Mouse (Mus musculus) CH12.LX (cell line): ENCODE data around the gene Foxred2.

Experiments
- BHLHE40 ChIP-seq: IDR thresholded peaks from 2 replicates; pipeline ENCODE4 v1.6.1; 2011; ENCODE audit warnings: mild to moderate bottlenecking, low read depth, low read length, improper control_type of control experiment
- CTCF ChIP-seq, 2 experiments: IDR thresholded peaks in 1 of 2; conservative IDR thresholded peaks in 1 of 2; 2 replicates each; pipeline ENCODE4 v1.5.1; 2011 to 2012; ENCODE audit warnings: low read depth in 2 of 2, low read length in 2 of 2, improper control_type of control experiment in 1 of 2, inconsistent platforms in 1 of 2, mild to moderate bottlenecking in 1 of 2, moderate library complexity in 1 of 2
- ELF1 ChIP-seq: IDR thresholded peaks from 2 replicates; pipeline ENCODE4 v1.6.1; 2014; ENCODE audit warnings: low read depth, mild to moderate bottlenecking, inconsistent platforms, low read length, improper control_type of control experiment
- EP300 ChIP-seq: IDR thresholded peaks from 2 replicates; pipeline ENCODE4 v1.6.1; 2011; ENCODE audit warnings: low read length, improper control_type of control experiment
- IRF4 ChIP-seq: IDR thresholded peaks from 2 replicates; pipeline ENCODE4 v1.6.1; 2014; ENCODE audit warnings: low read depth, mild to moderate bottlenecking, inconsistent platforms, low read length, improper control_type of control experiment
- MAX ChIP-seq: IDR thresholded peaks from 2 replicates; pipeline ENCODE4 v1.6.1; 2011; ENCODE audit warnings: low read length, improper control_type of control experiment
- POLR2A ChIP-seq: IDR thresholded peaks from 2 replicates; pipeline ENCODE4 v1.6.1; 2011; ENCODE audit warnings: low read depth, mild to moderate bottlenecking, improper control_type of control experiment, low read length
- POLR2AphosphoS2 ChIP-seq: IDR thresholded peaks from 2 replicates; pipeline ENCODE4 v1.6.1; 2011; ENCODE audit warnings: low read depth, low read length, improper control_type of control experiment
- RCOR1 ChIP-seq: conservative IDR thresholded peaks from 2 replicates; pipeline ENCODE4 v1.6.1; 2012; ENCODE audit warnings: low read depth, mild to moderate bottlenecking, inconsistent platforms, low read length, improper control_type of control experiment
- TBP ChIP-seq: conservative IDR thresholded peaks from 2 replicates; pipeline ENCODE4 v1.6.1; 2011; ENCODE audit warnings: low read depth, low read length, improper control_type of control experiment
- ZKSCAN1 ChIP-seq: IDR thresholded peaks from 2 replicates; pipeline ENCODE4 v1.6.1; 2012; ENCODE audit warnings: low read depth, inconsistent platforms, low read length, improper control_type of control experiment, borderline replicate concordance

DNA sequence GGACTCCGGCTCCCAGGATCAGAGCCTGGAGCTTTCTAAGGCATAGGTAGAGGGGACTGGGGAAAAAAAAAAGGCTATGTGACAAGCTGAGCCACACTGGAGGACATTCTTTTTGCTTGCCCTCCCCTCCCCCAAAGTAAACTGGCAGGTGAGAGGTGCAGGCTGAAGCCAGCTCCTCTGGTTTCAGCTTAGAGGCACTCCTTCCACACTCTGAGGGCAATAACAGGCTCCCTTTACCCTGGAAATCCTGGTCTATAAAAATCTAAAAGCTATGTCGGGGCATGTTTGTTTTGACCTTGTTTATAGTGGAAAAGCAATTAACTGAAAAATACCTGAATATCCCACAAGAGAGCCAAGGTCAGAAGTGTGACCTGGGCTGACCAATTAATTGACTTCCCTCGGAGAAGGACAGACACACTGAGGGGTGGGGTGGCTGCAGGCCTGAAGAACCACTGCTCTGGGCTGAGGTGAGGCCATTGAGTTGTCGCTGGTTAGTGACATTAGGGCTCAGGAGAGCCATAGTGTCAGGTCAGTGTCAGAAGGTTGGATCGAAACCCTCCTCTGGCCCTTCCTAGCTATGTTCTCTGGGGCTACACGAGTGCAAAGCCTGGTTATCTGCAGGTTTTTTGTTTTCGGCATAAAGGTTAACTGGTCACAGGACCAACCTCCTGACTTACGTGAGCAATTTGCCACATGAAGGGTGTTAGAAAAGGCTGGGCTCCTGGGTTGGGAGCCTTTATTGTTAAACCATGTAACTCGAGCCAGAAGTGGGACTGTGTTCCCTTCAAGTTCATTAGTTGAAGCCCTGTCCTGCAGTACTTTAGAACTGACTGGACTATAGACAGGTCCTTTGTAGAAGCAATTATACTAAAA, 48.6 kb downstream of the Foxred2 start:
- TF ChIP-seq POLR2AphosphoS2 (no peak), BHLHE40 (no peak), RCOR1 (no peak), IRF4 (no peak), CTCF (conservative IDR thresholded peaks at IDR 0.05 in 1 of 2, IDR thresholded peaks at IDR 0.05 in 1 of 2; ENCODE audit: low read depth in 2 of 2, low read length in 2 of 2) (no peak), POLR2A (no peak), ZKSCAN1 (no peak), MAX (no peak), EP300 (no peak), ELF1 (no peak), TBP (no peak)
